8 mouse cellular contexts compared by ENCODE assay signal in genomic region chr12:113102461-113102860, GRCm38 (mm10). TPM values are rescaled to one million over a fixed set of nuclear protein-coding genes. Genes with fewer than 3 reads are reported as not detected.
DNase-seq lines count a peak whose midpoint lies in the region; ATAC-seq and TF ChIP-seq lines count a peak whose summit lies in the region.
"Had no signal": no experiment of that assay in that cellular context is flagged by ENCODE, and none has a peak within 500 bp of the region (broad histone marks: within the 10 kb centered on the region; RNA-seq: fewer than 3 reads in every experiment).

No protein-coding gene starts in this region.

- peak; percentile 79 for DNase-seq in 416B (ENCODE audit: low read depth)
- peak; percentile 69 for DNase-seq in brain, embryonic 14.5 days (ENCODE audit: low read depth)
- peak; percentile 45 for DNase-seq in gastrocnemius, adult 18-20 months (ENCODE audit: low spot score)
- DNase-seq in kidney, adult 9 months, result peak; percentile 56
- DNase-seq in lung, postnatal 10 days, result peak; percentile 78
- DNase-seq in right cerebral cortex, postnatal 14 days, result peak; percentile 59

- ATAC-seq in CD4-positive, CD25-positive, alpha-beta regulatory T cell, adult 4 months, result peak; percentile 63

- peak; percentile 60 for TF ChIP-seq CTCF in brain, embryonic 14.5 days (IDR thresholded peaks at IDR 0.05; ENCODE audit: borderline replicate concordance, extremely low read depth, insufficient read depth, insufficient read length)

- TF ChIP-seq POLR2A in brain, embryonic 14.5 days (IDR thresholded peaks at IDR 0.05; ENCODE audit: borderline replicate concordance, extremely low read depth, insufficient read depth, insufficient read length, poor library complexity, severe bottlenecking), result no peak

RNA-seq across cellular contexts. Expression of gene Mta1, which starts 4.4 kb away (rescaled TPM):
- polyA plus RNA-seq in CD4-positive, CD25-positive, alpha-beta regulatory T cell, adult 4 months (2017; shearing (Covaris generic)), result 10 to 100 TPM in 1 of 2 experiments, 1 to 10 TPM in 1; 9.6 to 15.1 TPM
- 124 and 134 TPM in 2 replicates for polyA plus RNA-seq in brain, embryonic 14.5 days (2012; rRNA removed)
- 10 to 100 TPM; 38.0 to 41.7 TPM for total RNA-seq in gastrocnemius, adult 18-20 months (2021)

RNA-seq across cellular contexts. Expression of gene Tex22, which starts 28.2 kb away (rescaled TPM):
- not detected for polyA plus RNA-seq in CD4-positive, CD25-positive, alpha-beta regulatory T cell, adult 4 months (2017; shearing (Covaris generic))
- 0.14 and 0.34 TPM in 2 replicates for polyA plus RNA-seq in brain, embryonic 14.5 days (2012; rRNA removed)
- under 1 TPM in 1 of 2 experiments, not detected in 1; 0.27 TPM for total RNA-seq in gastrocnemius, adult 18-20 months (2021)
- polyA plus RNA-seq: neural tube, embryonic 12.5 days had no signal

RNA-seq across cellular contexts. Expression of gene Crip2, which starts 37.6 kb away (rescaled TPM):
- polyA plus RNA-seq in CD4-positive, CD25-positive, alpha-beta regulatory T cell, adult 4 months (2017; shearing (Covaris generic)), result 1 to 10 TPM; 5.7 to 6.9 TPM
- polyA plus RNA-seq in brain, embryonic 14.5 days (2012; rRNA removed), result 303 and 373 TPM in 2 replicates
- total RNA-seq in gastrocnemius, adult 18-20 months (2021), result 10 to 100 TPM; 28.2 to 43.8 TPM

RNA-seq across cellular contexts. Expression of gene Crip1, which starts 43.7 kb away (rescaled TPM):
- 1,000 to 10,000 TPM in 1 of 2 experiments, 100 to 1,000 TPM in 1; 784 to 1,045 TPM for polyA plus RNA-seq in CD4-positive, CD25-positive, alpha-beta regulatory T cell, adult 4 months (2017; shearing (Covaris generic))
- polyA plus RNA-seq in brain, embryonic 14.5 days (2012; rRNA removed), result 53.9 and 64.2 TPM in 2 replicates
- 100 to 1,000 TPM in 1 of 2 experiments, 10 to 100 TPM in 1; 65.3 to 100 TPM for total RNA-seq in gastrocnemius, adult 18-20 months (2021)

RNA-seq across cellular contexts. Expression of gene Tedc1, which starts 53.8 kb away (rescaled TPM):
- polyA plus RNA-seq in CD4-positive, CD25-positive, alpha-beta regulatory T cell, adult 4 months (2017; shearing (Covaris generic)), result 1 to 10 TPM; 1.5 to 3.3 TPM
- polyA plus RNA-seq in brain, embryonic 14.5 days (2012; rRNA removed), result 12.9 and 18.0 TPM in 2 replicates
- total RNA-seq in gastrocnemius, adult 18-20 months (2021), result not detected

Comparison
In these comparisons a context has a peak if more than half of its experiments do, and no peak if none do; other contexts are left out.
1. Peak in every context shown above with its lines: DNase-seq and ATAC-seq.
2. RNA of gene Crip2, which starts 37.6 kb away (polyA plus RNA-seq): 303 to 373 TPM in brain, embryonic 14.5 days; 5.7 to 6.9 TPM in CD4-positive, CD25-positive, alpha-beta regulatory T cell, adult 4 months; every median in the first group is over 10 times any median in the second.